Mouse (Mus musculus): ENCODE data around the gene Gm15557.

- TF ChIP-seq CTCF (IDR thresholded peaks at IDR 0.05; ENCODE audit: control insufficient read depth, insufficient read depth, low read length) (no peak), POLR2A (IDR thresholded peaks at IDR 0.05; ENCODE audit: borderline replicate concordance, control insufficient read depth, low read depth, low read length) (0 out of 2 replicates have a peak, but pooled peaks have one; percentile 13)
These were observed 38.9 kb downstream of the Gm15557 start for GRCm38 (mm10) chr2:155979328-155979991.
